Mouse (Mus musculus) left cerebral cortex, adult 2 months (tissue): ENCODE data around the gene Thrb. TPM values are rescaled to one million over a fixed set of nuclear protein-coding genes. Genes with fewer than 3 reads are reported as not detected.

ENCODE experiments used
- DNase-seq, 2 experiments: peaks; one replicate each; pipeline ENCODE4 v3.0.0; 2021 to 2022; ENCODE audit warnings: low spot score in 2 of 2, mixed read lengths in 1 of 2; ENCODE audit errors: extremely low spot score in 1 of 2
- H3K27ac ChIP-seq: fragments of 200-600 bp; 2 replicates; pipeline ENCODE4 v1.8.1; 2022
- H3K4me3 ChIP-seq: fragments of 200-600 bp; 2 replicates; pipeline ENCODE4 v1.8.1; 2022
- CTCF ChIP-seq: fragments of 200-600 bp; IDR thresholded peaks from 2 replicates; pipeline ENCODE4 v1.8.1; 2022; ENCODE audit warnings: antibody characterized with exemption, mild to moderate bottlenecking, moderate library complexity
- intact Hi-C: fragments of 180-260 bp; cut with DNase I; formaldehyde crosslinking; loops from one replicate; pipeline ENCODE4 v1.15.1; 2025
- total RNA-seq, 2 experiments: library from RNA; stranded (reverse); gene quantifications; 2 replicates each; pipeline ENCODE4 v1.2.3; 2021

Gene Thrb
- total RNA-seq, 2 experiments from 2014 or later = 97.1 to 98.6 TPM

- no peak for DNase-seq
- no peak for TF ChIP-seq CTCF
- H3K27ac ChIP-seq = no peak overlapping the region
- intact Hi-C loops = no loop called here
- H3K4me3 ChIP-seq = no peak overlapping the region
Observed at GRCm38 (mm10) chr14:17846700-17847099, 186.6 kb downstream of the Thrb start.

- no peak for TF ChIP-seq CTCF
- no peak overlapping the region for H3K4me3 ChIP-seq
- intact Hi-C loops = no loop called here
Observed at GRCm38 (mm10) chr14:17847211-17847610, 187.2 kb downstream of the Thrb start.

DNA sequence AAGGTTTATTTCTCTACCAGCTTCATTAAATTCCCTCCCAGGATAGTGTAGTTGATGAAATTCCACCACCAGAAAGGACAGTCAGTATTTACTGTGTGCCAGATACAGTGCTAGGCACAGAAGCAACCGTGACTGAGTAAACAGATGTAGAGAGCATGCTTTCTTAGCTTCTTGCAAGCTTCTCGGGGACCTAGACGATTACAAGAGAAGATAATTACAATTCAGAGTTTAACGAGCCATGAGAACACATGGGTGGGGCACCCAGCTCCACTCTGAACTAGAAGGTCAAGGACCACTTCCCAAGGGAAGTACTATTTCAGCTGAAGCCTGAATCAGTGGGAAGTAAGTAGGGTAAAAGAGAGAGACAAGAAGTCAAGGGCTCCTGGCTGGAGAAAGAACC is 190.3 kb downstream of the Thrb start:
- Histone ChIP-seq H3K4me3 (no peak overlapping the region), H3K27ac (no peak overlapping the region)
- intact Hi-C loops = no loop called here
- no peak for TF ChIP-seq CTCF
- DNase-seq = no peak

More at GRCm38 (mm10) chr14:17847211-17847610, 187.2 kb downstream of the Thrb start:
- no peak for DNase-seq
- H3K27ac ChIP-seq = no peak overlapping the region

DNA sequence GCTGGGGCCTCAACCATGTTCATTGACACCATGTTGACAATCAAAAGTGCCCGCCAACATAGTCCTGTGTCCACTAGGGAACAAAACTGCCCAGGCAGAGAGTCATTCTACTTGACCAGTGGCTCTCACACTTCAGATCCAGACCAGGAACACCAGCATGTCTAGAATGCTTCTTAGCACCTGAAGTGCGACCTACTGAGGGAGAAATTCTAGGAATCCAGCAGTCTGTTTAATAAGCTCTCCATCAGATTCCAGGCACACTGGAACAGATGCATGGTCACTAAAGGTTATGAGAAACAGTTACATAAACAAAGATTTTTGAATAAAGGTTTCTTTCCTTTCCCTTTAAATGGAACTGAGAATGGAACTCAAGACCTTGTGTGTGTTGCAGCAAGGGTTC is 192.2 kb downstream of the Thrb start:
- intact Hi-C loops = no loop called here
- no peak for TF ChIP-seq CTCF
- no peak for DNase-seq
- Histone ChIP-seq H3K27ac (no peak overlapping the region), H3K4me3 (no peak overlapping the region)

- 0 out of 2 replicates have a peak overlapping the region, but pooled peaks have one; percentile 26 for H3K27ac ChIP-seq
- no peak for DNase-seq
- no peak overlapping the region for H3K4me3 ChIP-seq
- intact Hi-C loops = loop anchor here (5.0 kb wide), 2 partner anchors 43 to 47 kb away; no protein-coding TSS in a partner anchor
- TF ChIP-seq CTCF = no peak
Observed at GRCm38 (mm10) chr14:17859790-17860385, 199.8 kb downstream of the Thrb start.

DNA sequence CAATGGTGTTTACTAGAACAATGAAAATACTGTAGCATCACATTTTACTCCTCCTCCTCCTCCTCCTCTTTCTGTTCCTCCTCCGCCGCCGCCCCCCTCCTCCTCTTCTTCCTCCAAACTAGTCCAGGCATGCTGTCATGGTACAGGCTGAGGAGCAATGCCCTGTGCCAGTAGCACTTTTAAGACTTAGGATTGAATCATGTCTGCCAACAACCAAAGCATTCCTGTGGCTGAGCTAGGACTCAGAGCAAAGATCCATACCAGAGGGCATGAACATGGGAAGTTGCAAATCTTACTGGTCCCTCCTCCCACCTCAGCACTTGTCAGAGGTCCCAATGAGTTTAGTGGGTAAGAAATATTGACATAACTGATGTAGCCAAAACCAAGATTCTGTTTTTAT is 202.6 kb downstream of the Thrb start:
- no peak for TF ChIP-seq CTCF
- no peak overlapping the region for H3K27ac ChIP-seq
- intact Hi-C loops = loop anchor here (5.0 kb wide), 2 partner anchors 45 kb away; no protein-coding TSS in a partner anchor
- no peak for DNase-seq
- no peak overlapping the region for H3K4me3 ChIP-seq

GRCm38 (mm10) chr14:17863701-17864320 is 203.8 kb downstream of the Thrb start:
- no peak overlapping the region; the same call in 1 of the 2 replicates for H3K27ac ChIP-seq
- DNase-seq = peak in 1 of 2 experiments; percentile 42
- TF ChIP-seq CTCF = no peak
- H3K4me3 ChIP-seq = no peak overlapping the region
- intact Hi-C loops = loop anchor here (2.0 to 5.0 kb wide), 3 partner anchors 43 to 203 kb away; partner anchors contain the start of gene Thrb

DNA sequence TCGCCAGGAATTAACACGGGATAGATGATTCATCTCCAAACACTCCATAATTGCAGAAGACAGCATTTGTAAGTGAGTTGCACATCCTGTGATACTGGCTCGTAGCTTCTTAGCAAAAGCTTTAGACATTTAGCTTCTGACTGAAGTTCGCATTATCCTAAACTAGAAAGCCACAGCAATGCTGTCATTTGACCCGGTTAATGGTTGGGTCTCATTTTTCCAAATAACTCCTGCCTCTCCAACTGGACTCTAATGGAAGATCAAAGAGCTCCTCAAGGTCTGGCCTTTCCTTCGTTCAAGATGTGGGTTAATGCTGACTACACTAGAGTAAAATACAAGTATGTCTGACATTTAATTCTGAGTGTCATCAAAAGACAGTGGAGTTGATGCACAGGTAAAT is 208.3 kb downstream of the Thrb start:
- H3K4me3 ChIP-seq = no peak overlapping the region
- TF ChIP-seq CTCF = no peak
- intact Hi-C loops = no loop called here
- DNase-seq = no peak
- H3K27ac ChIP-seq = no peak overlapping the region

DNA sequence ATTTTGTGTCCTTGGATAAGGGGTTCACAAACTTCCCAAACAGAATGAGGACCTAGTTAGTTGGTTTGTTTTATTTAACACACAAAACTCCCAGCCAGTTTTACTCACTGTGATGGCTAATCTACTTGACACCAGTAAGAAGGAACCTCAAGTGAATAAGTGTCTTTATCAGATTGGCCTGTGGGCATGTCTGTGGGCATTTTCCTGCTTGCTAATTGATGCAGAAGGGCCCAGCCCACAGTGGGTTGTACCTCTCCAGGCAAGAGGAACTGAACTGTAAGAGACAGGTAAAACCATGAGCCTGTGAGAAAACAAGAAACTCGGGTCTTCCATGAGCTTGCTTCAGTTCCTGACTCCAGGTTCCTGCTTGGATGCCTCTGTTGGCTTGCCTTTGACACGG is 215.9 kb downstream of the Thrb start:
- Histone ChIP-seq H3K4me3 (no peak overlapping the region), H3K27ac (no peak overlapping the region)
- no peak for DNase-seq
- no peak for TF ChIP-seq CTCF
- intact Hi-C loops = no loop called here

DNA sequence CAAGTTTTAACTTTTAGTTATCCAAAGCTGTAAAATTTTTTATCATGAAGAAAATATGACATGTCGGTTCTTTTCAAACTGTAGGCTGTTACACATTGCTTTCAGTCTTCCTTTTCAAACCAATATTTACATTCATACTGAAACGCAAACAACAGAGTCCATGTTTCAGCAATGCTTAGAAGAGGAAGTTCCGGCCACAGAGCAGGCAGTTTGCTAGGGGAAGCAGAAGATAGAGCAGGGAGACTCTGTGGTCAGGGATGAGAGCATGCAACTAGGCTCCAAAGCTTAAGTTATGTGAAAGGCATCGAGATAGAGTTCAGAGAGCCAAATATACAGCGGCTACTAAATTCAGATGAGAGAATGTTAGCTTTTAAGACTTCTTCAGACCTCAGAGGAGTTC is 219.4 kb downstream of the Thrb start:
- Histone ChIP-seq H3K27ac (no peak overlapping the region), H3K4me3 (no peak overlapping the region)
- DNase-seq = no peak
- intact Hi-C loops = no loop called here
- TF ChIP-seq CTCF = no peak

DNA sequence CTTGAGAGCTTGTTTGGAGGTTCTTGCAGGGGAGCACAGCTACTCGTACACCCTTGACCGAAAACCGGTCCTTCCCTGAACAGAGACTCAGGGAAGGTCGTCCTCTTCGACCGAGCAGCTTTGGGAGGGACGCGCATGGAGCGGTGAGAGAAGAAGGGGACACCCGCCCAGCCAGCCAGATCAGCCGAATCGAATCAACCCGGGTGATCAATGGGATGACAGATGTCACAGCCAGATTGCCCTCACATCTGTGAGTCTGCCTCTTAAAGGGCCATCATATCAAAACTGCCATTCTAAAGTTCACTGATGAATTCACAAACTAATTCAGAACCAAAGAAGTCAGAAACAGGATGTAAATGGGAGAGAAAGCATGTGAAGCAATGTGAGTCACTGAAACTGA is 224.8 kb downstream of the Thrb start:
- no peak for TF ChIP-seq CTCF

GRCm38 (mm10) chr14:17885320-17885719 is 225.3 kb downstream of the Thrb start:
- no peak overlapping the region for H3K27ac ChIP-seq
- DNase-seq = no peak
- H3K4me3 ChIP-seq = no peak overlapping the region
- no peak for TF ChIP-seq CTCF
- intact Hi-C loops = no loop called here

More for the DNA sequence above, 224.8 kb downstream of the Thrb start:
- H3K27ac ChIP-seq = no peak overlapping the region
- intact Hi-C loops = no loop called here
- no peak overlapping the region for H3K4me3 ChIP-seq
- no peak for DNase-seq

GRCm38 (mm10) chr14:17894791-17895190 is 234.7 kb downstream of the Thrb start:
- DNase-seq = no peak
- no peak for TF ChIP-seq CTCF
- intact Hi-C loops = no loop called here
- Histone ChIP-seq H3K4me3 (no peak overlapping the region), H3K27ac (no peak overlapping the region)
